Mouse (Mus musculus) heart, postnatal 10 days (tissue): ENCODE data around the gene Sox9. TPM values are rescaled to one million over a fixed set of nuclear protein-coding genes. Genes with fewer than 3 reads are reported as not detected.
A peak's percentile ranks its signal among the peaks of the same experiment; 100 is the strongest.

Experiments
- DNase-seq, 2 experiments: peaks; one replicate each; pipeline ENCODE4 v3.0.0; 2021
- intact Hi-C: fragments of 180-260 bp; cut with DNase I; formaldehyde crosslinking; loops from one replicate; pipeline ENCODE4 v1.15.1; 2025
- total RNA-seq, 2 experiments: library from RNA; stranded (reverse); gene quantifications; 2 replicates each; pipeline ENCODE4 v1.2.3; 2021

Sox9 gene
- 1 to 10 TPM; 6.5 to 6.7 TPM for total RNA-seq

GRCm38 (mm10) chr11:112781994-112782356 lies at the start of gene Sox9:
Gene Sox9 (plus strand): TSS chr11:112782224.
- DNase-seq = peak; percentile 89
- intact Hi-C loops = loop anchor here (2.0 kb wide), 1 partner anchor 383 kb away; no protein-coding TSS in a partner anchor

- intact Hi-C loops = no loop called here
- DNase-seq = peak; percentile 2 to 5
Measured at GRCm38 (mm10) chr11:112732401-112732800, 49.6 kb upstream of the Sox9 start.

- intact Hi-C loops = no loop called here
- no peak for DNase-seq
Measured at GRCm38 (mm10) chr11:112737071-112737470, 45.0 kb upstream of the Sox9 start.

- intact Hi-C loops = no loop called here
- no peak for DNase-seq
Measured at GRCm38 (mm10) chr11:112739681-112740080, 42.3 kb upstream of the Sox9 start.

- no peak for DNase-seq
Measured at GRCm38 (mm10) chr11:112756516-112756915, 25.5 kb upstream of the Sox9 start.

GRCm38 (mm10) chr11:112758056-112758455 lies 24.0 kb upstream of the Sox9 start:
- DNase-seq = no peak
- intact Hi-C loops = no loop called here

More at GRCm38 (mm10) chr11:112756516-112756915, 25.5 kb upstream of the Sox9 start:
- intact Hi-C loops = no loop called here

- intact Hi-C loops = no loop called here
- DNase-seq = peak in 1 of 2 experiments; percentile 28
Measured at GRCm38 (mm10) chr11:112766956-112767355, 15.1 kb upstream of the Sox9 start.

GRCm38 (mm10) chr11:112767531-112768041 lies 14.4 kb upstream of the Sox9 start:
- DNase-seq = no peak
- intact Hi-C loops = no loop called here

- intact Hi-C loops = loop anchor here (10.0 kb wide), 1 partner anchor 668 kb away; no protein-coding TSS in a partner anchor
- no peak for DNase-seq
Measured at GRCm38 (mm10) chr11:112772791-112773355, 9.2 kb upstream of the Sox9 start.

GRCm38 (mm10) chr11:112779762-112780161 lies 2.3 kb upstream of the Sox9 start:
- peak; percentile 56 to 62 for DNase-seq

GRCm38 (mm10) chr11:112780394-112780920 lies 1.6 kb upstream of the Sox9 start:
- DNase-seq = peak in 1 of 2 experiments; percentile 31
- intact Hi-C loops = no loop called here

More at GRCm38 (mm10) chr11:112779762-112780161, 2.3 kb upstream of the Sox9 start:
- intact Hi-C loops = loop anchor here (2.0 to 10.0 kb wide), 4 partner anchors 567 to 1243 kb away; no protein-coding TSS in a partner anchor

GRCm38 (mm10) chr11:112781035-112781911 lies 751 bp upstream of the Sox9 start:
- intact Hi-C loops = no loop called here
- peak; percentile 59 to 66 for DNase-seq

GRCm38 (mm10) chr11:112782357-112783121 lies 515 bp downstream of the Sox9 start:
- peak in 1 of 2 experiments; percentile 45 for DNase-seq
- intact Hi-C loops = loop anchor here (2.0 kb wide), 1 partner anchor 382 kb away; no protein-coding TSS in a partner anchor

- intact Hi-C loops = loop anchor here (2.0 kb wide), 1 partner anchor 381 kb away; no protein-coding TSS in a partner anchor
- DNase-seq = peak in 1 of 2 experiments; percentile 28
Measured at GRCm38 (mm10) chr11:112783401-112784346, 1.6 kb downstream of the Sox9 start.

GRCm38 (mm10) chr11:112784347-112784902 lies 2.4 kb downstream of the Sox9 start:
- intact Hi-C loops = no loop called here
- DNase-seq = no peak

GRCm38 (mm10) chr11:112784903-112785381 lies 2.9 kb downstream of the Sox9 start:
- peak; percentile 28 to 29 for DNase-seq
- intact Hi-C loops = loop anchor here (5.0 kb wide), 2 partner anchors 57 to 192 kb away; no protein-coding TSS in a partner anchor

GRCm38 (mm10) chr11:112785581-112785980 lies 3.6 kb downstream of the Sox9 start:
- DNase-seq = no peak
- intact Hi-C loops = loop anchor here (5.0 kb wide), 2 partner anchors 57 to 192 kb away; no protein-coding TSS in a partner anchor

GRCm38 (mm10) chr11:112786427-112786826 lies 4.4 kb downstream of the Sox9 start:
- intact Hi-C loops = loop anchor here (5.0 kb wide), 2 partner anchors 56 to 191 kb away; no protein-coding TSS in a partner anchor
- DNase-seq = no peak
